Mouse (Mus musculus): ENCODE measurements around the gene Ostm1. TPM values are rescaled to one million over a fixed set of nuclear protein-coding genes. Genes with fewer than 3 reads are reported as not detected.
A peak's percentile ranks its signal among the peaks of the same experiment; 100 is the strongest.

Ostm1 gene
- polyA plus RNA-seq, 1 experiment from 2014 or later: 23.9 TPM

GRCm38 (mm10) chr10:42613075-42613474 is 29.5 kb downstream of the Ostm1 start:
- DNase-seq (ENCODE audit: low spot score): no peak
- TF ChIP-seq EP300 (IDR thresholded peaks at IDR 0.05) (no peak), CTCF (IDR thresholded peaks at IDR 0.05) (no peak)
- peaks cover 26% of the 10 kb centered on the region for H3K27me3 ChIP-seq (replicated peaks; ENCODE audit: insufficient read depth, low read length)
- no peak overlapping the region for H3K9ac ChIP-seq (replicated peaks; ENCODE audit: low read depth)
- H3K4me3 ChIP-seq (ENCODE audit: low read depth, low read length): no peak overlapping the region
- H3K36me3 ChIP-seq (ENCODE audit: insufficient read depth, low read length): no peaks in the 10 kb centered on the region
- WGBS: 7% methylated on average over 12 of the region's 12 CpGs
- H3K4me2 ChIP-seq (replicated peaks; ENCODE audit: low read depth, low read length): no peak overlapping the region
- no peak overlapping the region for H3K27ac ChIP-seq (ENCODE audit: low read length)
- peaks cover 4% of the 10 kb centered on the region; the same call in 1 of the 2 replicates for H3K4me1 ChIP-seq (ENCODE audit: insufficient read depth, low read depth, low read length)
- H3K9me3 ChIP-seq (ENCODE audit: low read length): no peaks in the 10 kb centered on the region
- ATAC-seq: no peak

DNA sequence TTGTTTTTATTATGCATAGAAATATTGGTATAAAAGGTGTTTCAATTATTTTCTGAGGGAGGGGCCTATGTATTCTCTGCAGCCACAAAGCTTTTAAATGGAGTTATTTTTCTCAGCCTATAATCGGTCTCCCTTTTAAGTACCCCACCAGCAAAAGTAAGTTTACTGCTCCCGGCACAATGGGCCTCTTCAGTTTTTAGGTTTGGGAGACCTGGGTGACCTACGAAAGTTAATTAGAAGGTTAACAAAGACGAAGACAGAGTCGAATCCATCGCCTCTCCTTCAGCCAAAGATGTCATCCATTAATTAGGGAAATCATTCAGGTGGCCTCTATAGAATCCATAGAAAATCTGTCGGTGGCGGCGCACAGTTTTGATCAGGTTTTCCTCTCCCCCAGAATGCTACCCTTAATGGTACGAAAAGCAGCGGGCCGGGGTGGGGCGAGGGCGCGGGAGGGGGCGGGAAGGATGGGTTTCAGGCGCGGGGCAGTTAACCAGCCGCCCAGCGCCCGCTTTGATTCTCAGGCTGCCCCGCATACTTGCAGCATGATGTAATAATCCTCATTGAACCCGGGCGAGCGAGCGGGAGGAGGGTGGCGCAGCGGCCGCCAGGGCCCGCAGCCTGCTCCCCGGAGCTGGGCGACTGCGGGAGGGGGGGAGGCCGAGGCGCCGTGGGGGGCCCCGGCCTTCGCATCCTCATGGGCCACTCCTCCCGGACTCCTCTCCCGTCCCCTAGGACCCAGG is 30.2 kb downstream of the Ostm1 start:
- TF ChIP-seq CTCF (IDR thresholded peaks at IDR 0.05): no peak
- no peak for TF ChIP-seq EP300 (IDR thresholded peaks at IDR 0.05)
- Histone ChIP-seq H3K4me3 (ENCODE audit: low read depth, low read length) (peak overlapping the region; percentile 21), H3K36me3 (ENCODE audit: insufficient read depth, low read length) (no peaks in the 10 kb centered on the region), H3K4me2 (replicated peaks; ENCODE audit: low read depth, low read length) (peak overlapping the region; percentile 56), H3K9me3 (ENCODE audit: low read length) (no peaks in the 10 kb centered on the region), H3K4me1 (ENCODE audit: insufficient read depth, low read depth, low read length) (peaks cover 4% of the 10 kb centered on the region; the same call in 1 of the 2 replicates), H3K27ac (ENCODE audit: low read length) (no peak overlapping the region), H3K9ac (replicated peaks; ENCODE audit: low read depth) (no peak overlapping the region), H3K27me3 (replicated peaks; ENCODE audit: insufficient read depth, low read length) (peaks cover 26% of the 10 kb centered on the region)
- 3% methylated on average over 31 of the region's 40 CpGs for WGBS
- DNase-seq (ENCODE audit: low spot score) (peak; percentile 27), ATAC-seq (peak; percentile 32)

GRCm38 (mm10) chr10:42614766-42615165 is 31.1 kb downstream of the Ostm1 start:
- no peak overlapping the region for H3K9ac ChIP-seq (replicated peaks; ENCODE audit: low read depth)
- no peak overlapping the region for H3K4me2 ChIP-seq (replicated peaks; ENCODE audit: low read depth, low read length)
- H3K36me3 ChIP-seq (ENCODE audit: insufficient read depth, low read length): no peaks in the 10 kb centered on the region
- H3K27ac ChIP-seq (ENCODE audit: low read length): no peak overlapping the region
- peaks cover 4% of the 10 kb centered on the region; the same call in 1 of the 2 replicates for H3K4me1 ChIP-seq (ENCODE audit: insufficient read depth, low read depth, low read length)
- DNase-seq (ENCODE audit: low spot score): no peak
- peaks cover 26% of the 10 kb centered on the region for H3K27me3 ChIP-seq (replicated peaks; ENCODE audit: insufficient read depth, low read length)
- WGBS: 19% methylated on average over 9 of the region's 9 CpGs
- TF ChIP-seq CTCF (IDR thresholded peaks at IDR 0.05): no peak
- TF ChIP-seq EP300 (IDR thresholded peaks at IDR 0.05): no peak
- H3K4me3 ChIP-seq (ENCODE audit: low read depth, low read length): no peak overlapping the region
- ATAC-seq: no peak
- H3K9me3 ChIP-seq (ENCODE audit: low read length): no peaks in the 10 kb centered on the region

GRCm38 (mm10) chr10:42618291-42618690 is 34.7 kb downstream of the Ostm1 start:
- Histone ChIP-seq H3K4me2 (replicated peaks; ENCODE audit: low read depth, low read length) (no peak overlapping the region), H3K27ac (ENCODE audit: low read length) (no peak overlapping the region), H3K4me3 (ENCODE audit: low read depth, low read length) (no peak overlapping the region), H3K27me3 (replicated peaks; ENCODE audit: insufficient read depth, low read length) (peaks cover 23% of the 10 kb centered on the region), H3K9ac (replicated peaks; ENCODE audit: low read depth) (no peak overlapping the region), H3K36me3 (ENCODE audit: insufficient read depth, low read length) (no peaks in the 10 kb centered on the region), H3K4me1 (ENCODE audit: insufficient read depth, low read depth, low read length) (peaks cover 4% of the 10 kb centered on the region; the same call in 1 of the 2 replicates), H3K9me3 (ENCODE audit: low read length) (no peaks in the 10 kb centered on the region)
- ATAC-seq: no peak
- DNase-seq (ENCODE audit: low spot score): no peak
- 22% methylated on average over 2 of the region's 2 CpGs for WGBS
- TF ChIP-seq CTCF (IDR thresholded peaks at IDR 0.05) (no peak), EP300 (IDR thresholded peaks at IDR 0.05) (no peak)

- ATAC-seq (no peak), DNase-seq (ENCODE audit: low spot score) (no peak)
- WGBS: 59% methylated on average over 2 of the region's 2 CpGs
- Histone ChIP-seq H3K9me3 (ENCODE audit: low read length) (no peaks in the 10 kb centered on the region), H3K27me3 (replicated peaks; ENCODE audit: insufficient read depth, low read length) (peaks cover 13% of the 10 kb centered on the region), H3K4me3 (ENCODE audit: low read depth, low read length) (no peak overlapping the region), H3K36me3 (ENCODE audit: insufficient read depth, low read length) (no peaks in the 10 kb centered on the region), H3K27ac (ENCODE audit: low read length) (no peak overlapping the region), H3K4me2 (replicated peaks; ENCODE audit: low read depth, low read length) (no peak overlapping the region), H3K9ac (replicated peaks; ENCODE audit: low read depth) (no peak overlapping the region), H3K4me1 (ENCODE audit: insufficient read depth, low read depth, low read length) (no peaks in the 10 kb centered on the region)
- TF ChIP-seq CTCF (IDR thresholded peaks at IDR 0.05) (no peak), EP300 (IDR thresholded peaks at IDR 0.05) (no peak)
Observed at GRCm38 (mm10) chr10:42625907-42626306, 42.3 kb downstream of the Ostm1 start.

GRCm38 (mm10) chr10:42630596-42631355 is 47.2 kb downstream of the Ostm1 start:
- WGBS: 6% methylated on average over 19 of the region's 19 CpGs
- H3K27me3 ChIP-seq (replicated peaks; ENCODE audit: insufficient read depth, low read length): peaks cover 52% of the 10 kb centered on the region
- ATAC-seq: no peak

More at GRCm38 (mm10) chr10:42630596-42631355, 47.2 kb downstream of the Ostm1 start:
- no peaks in the 10 kb centered on the region for H3K9me3 ChIP-seq (ENCODE audit: low read length)
- H3K4me3 ChIP-seq (ENCODE audit: low read depth, low read length): no peak overlapping the region
- no peak for TF ChIP-seq EP300 (IDR thresholded peaks at IDR 0.05)
- TF ChIP-seq CTCF (IDR thresholded peaks at IDR 0.05): no peak
- no peaks in the 10 kb centered on the region for H3K36me3 ChIP-seq (ENCODE audit: insufficient read depth, low read length)
- H3K4me1 ChIP-seq (ENCODE audit: insufficient read depth, low read depth, low read length): peaks cover 9% of the 10 kb centered on the region; the same call in 1 of the 2 replicates
- no peak overlapping the region for H3K9ac ChIP-seq (replicated peaks; ENCODE audit: low read depth)
- DNase-seq (ENCODE audit: low spot score): no peak
- no peak overlapping the region for H3K27ac ChIP-seq (ENCODE audit: low read length)
- no peak overlapping the region for H3K4me2 ChIP-seq (replicated peaks; ENCODE audit: low read depth, low read length)
